Mouse (Mus musculus) thymus, postnatal 36 days (tissue): ENCODE results near the gene Alk.

Experiments
- DNase-seq, 2 experiments: peaks; one replicate each; pipeline ENCODE4 v3.0.0; 2022; ENCODE audit warnings: mixed read lengths in 2 of 2

Gene Alk

GRCm38 (mm10) chr17:72253411-72253810, 351.0 kb downstream of the Alk start:
- DNase-seq: no peak

GRCm38 (mm10) chr17:72251554-72251953, 352.9 kb downstream of the Alk start:
- DNase-seq: no peak

GRCm38 (mm10) chr17:72250482-72251405, 353.7 kb downstream of the Alk start:
- DNase-seq: no peak

- DNase-seq: peak; percentile 6 to 10
Measured at GRCm38 (mm10) chr17:72242036-72242435, 362.4 kb downstream of the Alk start.

GRCm38 (mm10) chr17:72237315-72237714, 367.1 kb downstream of the Alk start:
- no peak for DNase-seq

GRCm38 (mm10) chr17:72230891-72231290, 373.5 kb downstream of the Alk start:
- DNase-seq: no peak

GRCm38 (mm10) chr17:72218816-72219215, 385.6 kb downstream of the Alk start:
- no peak for DNase-seq

- DNase-seq: no peak
Measured at GRCm38 (mm10) chr17:72197576-72197975, 406.9 kb downstream of the Alk start.

GRCm38 (mm10) chr17:72194976-72195650, 409.3 kb downstream of the Alk start:
- no peak for DNase-seq

GRCm38 (mm10) chr17:72190536-72190935, 413.9 kb downstream of the Alk start:
- DNase-seq: no peak

GRCm38 (mm10) chr17:72187026-72187425, 417.4 kb downstream of the Alk start:
- no peak for DNase-seq

- peak; percentile 6 to 8 for DNase-seq
Measured at GRCm38 (mm10) chr17:72182414-72182813, 422.0 kb downstream of the Alk start.

- DNase-seq: no peak
Measured at GRCm38 (mm10) chr17:72180200-72180599, 424.2 kb downstream of the Alk start.

- no peak for DNase-seq
Measured at GRCm38 (mm10) chr17:72179722-72180140, 424.7 kb downstream of the Alk start.

GRCm38 (mm10) chr17:72173778-72174177, 430.6 kb downstream of the Alk start:
- DNase-seq: no peak

- no peak for DNase-seq
Measured at GRCm38 (mm10) chr17:72168152-72168551, 436.3 kb downstream of the Alk start.

GRCm38 (mm10) chr17:72158857-72159385, 445.5 kb downstream of the Alk start:
- DNase-seq: no peak

- DNase-seq: no peak
Measured at GRCm38 (mm10) chr17:72157830-72158629, 446.4 kb downstream of the Alk start.

GRCm38 (mm10) chr17:72153038-72153437, 451.4 kb downstream of the Alk start:
- no peak for DNase-seq

- DNase-seq: no peak
Measured at GRCm38 (mm10) chr17:72144946-72145598, 459.4 kb downstream of the Alk start.

GRCm38 (mm10) chr17:72144461-72144860, 460.0 kb downstream of the Alk start:
- DNase-seq: no peak
